Mouse (Mus musculus) fat pad, adult 2 months (tissue): ENCODE measurements around the gene Gm43951.

Experiments
- DNase-seq: peaks from one replicate; pipeline ENCODE4 v3.0.0-alpha.2; 2011; ENCODE audit warnings: low read depth, low spot score; ENCODE audit errors: extremely low read depth

Gene Gm43951

DNA sequence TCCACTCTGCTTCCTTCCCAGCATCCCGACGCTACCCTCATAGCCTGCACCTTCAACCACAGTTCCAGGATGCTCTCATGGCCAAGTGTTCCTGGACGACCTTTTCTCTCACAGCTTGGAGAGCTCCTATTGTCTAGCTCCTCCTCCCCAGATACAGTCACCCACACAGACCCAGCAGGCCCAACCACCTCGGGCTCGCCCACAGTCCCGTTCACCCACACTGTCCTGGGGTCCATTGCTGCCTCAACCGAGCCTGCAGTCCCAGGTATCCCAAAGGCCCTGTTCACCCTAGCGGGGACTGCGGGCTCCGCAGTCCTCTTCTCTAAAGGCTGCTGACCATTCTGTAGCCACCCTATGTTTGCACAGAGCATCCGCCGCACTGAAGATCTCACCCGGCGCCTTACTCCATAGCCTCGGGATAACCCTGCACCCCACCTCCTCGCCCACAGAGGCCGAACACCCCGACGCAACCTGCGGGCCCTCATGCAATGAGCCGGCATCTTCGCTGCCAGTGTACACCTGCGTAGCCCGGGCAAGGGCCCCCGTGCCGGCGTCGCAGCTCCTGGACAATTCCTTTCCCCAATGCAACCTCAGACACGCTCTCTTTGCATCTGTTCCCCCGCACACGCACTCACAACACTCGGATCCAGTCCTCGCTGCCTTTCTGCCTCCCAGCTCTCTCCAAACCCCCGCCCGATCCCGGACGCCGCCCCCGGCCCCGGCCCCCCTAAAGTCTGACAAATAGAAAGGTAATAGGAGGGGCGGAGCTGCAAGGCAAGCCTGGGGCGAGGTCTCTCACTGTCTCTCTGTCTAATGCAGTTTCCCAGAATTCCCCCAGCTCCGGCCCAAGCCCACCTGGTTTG is at the start of gene Gm43951:
Gm43951 (minus strand) TSS at position 500 of the 863 bp plus-strand sequence.
- DNase-seq: no peak

DNA sequence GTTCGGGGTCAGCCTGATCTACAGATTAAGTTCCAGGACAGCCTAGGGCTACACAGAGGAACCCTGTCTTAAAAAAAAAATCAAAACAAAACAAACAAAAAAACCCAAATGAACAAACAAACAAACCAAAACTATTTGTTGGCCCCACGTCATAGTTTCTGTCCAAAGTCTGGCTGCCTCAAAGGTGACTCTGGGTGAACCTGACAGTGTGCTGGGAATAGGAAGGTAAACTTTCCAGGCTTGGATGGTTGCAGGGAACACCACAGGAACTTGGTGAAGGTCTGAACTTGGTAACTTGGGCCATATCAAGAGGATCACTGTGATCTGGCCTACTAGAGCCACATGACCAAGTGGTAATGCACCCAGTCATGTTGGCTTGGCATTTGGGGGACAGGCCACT is 49.8 kb upstream of the Gm43951 start:
- DNase-seq: no peak

DNA sequence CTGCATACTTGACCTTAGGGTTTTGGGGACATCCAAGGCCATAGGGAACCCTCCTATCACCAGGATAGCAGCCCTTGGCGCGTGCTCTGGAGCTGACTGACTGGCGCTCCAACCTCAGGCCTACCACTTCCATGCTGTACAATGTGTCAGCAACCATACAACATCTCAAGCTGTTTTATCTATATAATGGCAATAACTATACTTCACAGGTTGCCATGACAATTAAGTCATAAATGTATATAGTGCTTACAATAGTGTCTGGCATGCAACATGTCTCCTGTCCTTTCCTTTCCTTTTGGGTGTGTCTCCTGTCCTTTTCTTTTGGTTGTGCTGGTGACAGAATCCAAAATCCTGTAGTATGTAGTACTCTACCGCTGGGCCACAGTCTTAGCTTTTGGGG is 49.0 kb upstream of the Gm43951 start:
- no peak for DNase-seq

DNA sequence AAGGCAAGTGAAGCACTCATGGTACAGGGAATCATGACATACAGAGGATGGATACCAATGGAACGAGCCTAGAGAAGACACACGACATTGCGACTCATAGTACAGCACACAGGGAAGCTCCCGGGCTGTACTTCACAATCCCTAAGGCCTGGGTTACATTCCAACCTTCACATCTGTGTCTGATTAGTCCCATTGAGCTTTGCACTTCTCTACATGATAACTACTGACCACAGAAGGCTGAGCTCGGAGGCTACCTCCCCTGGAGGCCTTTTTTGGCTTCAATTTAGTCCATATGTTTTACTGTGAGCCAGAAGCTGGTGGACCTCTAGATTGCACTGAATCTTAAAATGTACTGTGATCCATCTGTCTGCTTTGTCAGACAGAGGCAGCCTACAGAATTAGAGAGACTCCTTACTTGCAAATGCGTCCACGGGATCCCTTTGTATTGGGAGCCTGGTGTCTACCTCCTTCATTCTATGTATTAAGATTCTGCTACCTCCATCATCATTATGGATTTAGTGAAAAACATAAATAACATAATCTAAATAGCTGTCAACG is 38.6 kb upstream of the Gm43951 start:
- DNase-seq: no peak

DNA sequence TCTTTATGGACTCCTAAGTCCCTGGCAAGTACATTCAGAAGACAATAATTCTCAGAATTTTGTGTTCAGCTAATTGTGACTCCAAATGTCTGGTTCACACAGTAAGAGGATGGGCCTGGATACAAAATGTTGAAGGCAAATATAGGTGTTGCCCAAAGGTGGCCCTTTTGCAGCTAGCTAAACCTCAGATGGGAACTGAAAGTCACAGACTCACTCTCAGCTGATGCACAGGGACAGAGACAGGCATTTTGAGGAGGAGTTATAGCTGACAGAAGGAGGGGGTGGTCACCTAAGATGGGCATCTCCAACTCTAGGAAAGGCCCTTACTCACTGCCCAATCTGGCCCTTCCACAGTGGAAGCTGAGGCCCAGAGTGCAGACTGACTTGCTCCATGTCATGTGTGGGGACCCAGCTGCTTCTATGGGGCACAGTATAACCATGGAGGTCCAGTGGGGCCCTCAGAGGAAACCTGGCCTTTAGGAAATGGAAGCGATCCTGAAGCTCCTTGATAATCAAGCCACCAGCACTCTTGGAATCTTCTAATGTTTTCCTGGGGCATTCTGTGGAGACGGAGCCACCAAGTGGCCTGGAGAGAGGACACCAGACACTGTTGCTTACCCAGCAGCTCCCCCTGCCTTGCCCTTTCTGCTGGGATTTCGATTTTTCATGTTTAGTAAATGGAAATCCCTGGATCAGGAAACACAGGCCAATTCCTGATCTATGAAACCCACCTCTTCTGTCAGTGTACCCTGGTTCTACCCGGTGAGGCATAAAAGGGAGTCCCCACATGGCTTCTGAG is 33.6 kb upstream of the Gm43951 start:
- no peak for DNase-seq

DNA sequence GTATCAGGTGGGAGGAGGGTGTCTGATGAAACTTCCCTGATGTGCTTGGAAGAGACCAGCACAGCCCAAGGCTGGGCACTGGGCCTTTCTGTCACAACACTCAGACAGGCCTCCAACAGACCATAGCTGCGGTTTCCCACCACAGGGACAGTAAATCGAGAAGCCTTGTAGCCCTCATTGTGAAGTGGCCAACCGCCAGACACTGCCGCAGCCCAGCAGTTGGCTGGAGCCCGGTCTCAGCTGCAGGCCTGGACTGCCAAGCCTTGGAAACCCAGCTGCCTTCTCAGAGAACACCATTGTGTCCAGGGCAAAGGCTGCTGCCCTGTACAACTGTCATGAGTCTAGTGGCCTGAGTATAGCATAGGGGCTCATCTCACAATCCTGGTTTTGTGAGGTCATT is 27.4 kb upstream of the Gm43951 start:
- DNase-seq: no peak

DNA sequence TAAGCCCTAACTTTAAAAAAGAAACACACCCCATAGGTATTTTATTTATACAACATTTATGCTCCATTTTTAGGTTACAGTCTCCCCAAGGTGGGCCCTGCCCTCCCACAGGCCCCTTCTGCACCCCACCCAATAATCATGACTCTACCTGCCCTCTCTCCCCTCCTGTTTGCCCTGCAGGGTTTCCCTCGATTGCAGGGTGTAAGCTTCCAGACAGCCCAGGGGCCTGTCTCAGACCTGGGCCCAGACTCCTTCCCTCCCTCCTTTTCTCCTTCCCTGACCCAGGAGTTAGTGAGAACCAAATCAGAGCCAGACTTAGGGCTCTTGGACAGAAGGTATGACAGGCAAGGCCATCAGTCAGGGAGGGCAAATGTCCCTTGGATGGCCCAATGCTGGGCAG is 26.4 kb upstream of the Gm43951 start:
- no peak for DNase-seq

DNA sequence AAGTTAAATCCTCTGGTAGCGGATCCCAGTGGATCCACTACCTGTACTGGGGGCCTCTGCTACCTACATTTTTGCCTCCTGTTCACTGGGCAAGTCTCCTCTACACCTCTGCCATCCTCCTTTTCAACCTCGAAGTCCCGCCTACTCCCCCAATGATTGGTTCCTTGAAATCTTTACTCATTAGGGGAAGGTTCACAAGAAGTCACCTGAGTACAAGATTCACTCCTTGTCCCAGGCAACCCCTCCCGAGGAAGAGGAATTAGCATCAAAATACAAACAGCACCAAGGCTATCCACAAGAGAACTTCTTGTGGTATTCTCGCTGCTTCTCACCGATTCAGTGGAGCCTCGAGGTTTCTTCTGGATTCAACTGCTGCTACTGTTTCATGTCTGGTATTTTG is 25.4 kb upstream of the Gm43951 start:
- DNase-seq: no peak

DNA sequence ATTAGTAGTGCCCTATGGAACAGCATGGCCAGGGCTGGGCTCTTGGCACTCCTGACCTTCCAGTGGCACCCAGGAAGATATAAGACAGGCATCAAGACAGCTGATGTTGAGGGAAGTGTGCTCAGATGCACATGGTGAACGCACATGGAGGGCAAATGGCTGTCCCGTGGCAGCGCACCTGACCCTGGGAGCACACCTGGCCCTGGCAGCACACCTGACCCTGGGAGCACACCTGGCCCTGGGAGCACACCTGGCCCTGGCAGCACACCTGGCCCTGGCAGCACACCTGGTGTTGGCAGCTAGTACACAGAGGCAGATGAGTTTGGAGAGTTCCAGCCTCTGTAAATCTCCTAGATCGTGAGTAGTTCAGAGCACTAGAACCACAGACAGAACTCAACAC is 21.9 kb upstream of the Gm43951 start:
- no peak for DNase-seq

DNA sequence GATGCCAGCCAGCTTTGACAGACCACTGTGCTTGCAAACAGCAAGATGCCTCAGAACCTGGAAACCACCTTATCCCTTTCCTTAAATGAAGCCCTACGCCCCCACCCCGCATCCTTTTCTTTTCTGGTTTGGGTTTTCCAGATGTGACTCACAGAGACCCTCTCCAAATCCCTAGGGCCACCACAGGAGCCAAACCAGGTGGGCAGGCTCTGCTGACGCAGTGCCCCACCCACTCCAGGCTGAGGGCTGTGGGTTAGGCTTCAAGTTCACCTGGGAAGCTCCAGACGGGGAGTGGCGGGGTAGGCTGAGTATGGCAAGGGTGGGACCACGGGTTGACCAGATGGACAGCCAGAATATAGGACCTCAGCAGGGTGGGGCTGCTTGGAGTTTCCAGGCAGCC is 20.3 kb upstream of the Gm43951 start:
- DNase-seq: no peak

DNA sequence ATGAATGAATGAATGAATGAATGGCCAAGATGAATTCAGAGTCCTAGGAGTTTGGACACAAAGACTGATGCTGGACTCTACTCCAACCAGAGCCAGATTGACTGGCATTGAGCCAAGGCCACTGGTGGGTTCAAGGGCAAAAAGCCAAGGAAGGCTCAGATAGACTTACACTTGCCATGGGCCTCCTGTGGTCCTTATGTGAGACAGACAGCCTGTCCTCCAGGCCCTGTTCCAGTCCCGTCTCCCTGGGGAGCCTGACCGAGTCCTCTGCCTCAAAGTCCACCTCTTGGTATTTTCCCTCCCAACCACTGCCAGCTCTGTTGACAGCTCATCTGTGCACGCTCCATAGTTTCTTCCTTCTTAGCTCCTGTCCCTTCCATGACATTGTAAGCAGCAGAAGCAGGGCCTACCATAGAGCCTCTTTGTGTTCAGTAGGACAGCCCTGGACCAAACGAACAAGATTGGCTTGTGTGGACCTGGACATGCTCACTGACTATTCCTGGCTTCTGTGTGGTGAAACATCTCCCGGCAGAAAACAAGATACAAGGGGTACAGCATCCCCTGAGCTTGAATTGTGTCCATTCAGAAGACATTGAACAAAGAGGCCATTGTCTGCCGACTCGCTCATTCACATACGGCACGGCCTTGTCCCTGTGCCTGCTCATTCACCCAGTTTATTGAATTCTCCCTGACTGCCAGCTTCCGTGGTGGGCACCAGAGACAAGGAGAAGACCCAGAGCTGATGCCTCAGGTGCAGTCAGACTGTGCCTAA is 19.6 kb upstream of the Gm43951 start:
- DNase-seq: no peak

DNA sequence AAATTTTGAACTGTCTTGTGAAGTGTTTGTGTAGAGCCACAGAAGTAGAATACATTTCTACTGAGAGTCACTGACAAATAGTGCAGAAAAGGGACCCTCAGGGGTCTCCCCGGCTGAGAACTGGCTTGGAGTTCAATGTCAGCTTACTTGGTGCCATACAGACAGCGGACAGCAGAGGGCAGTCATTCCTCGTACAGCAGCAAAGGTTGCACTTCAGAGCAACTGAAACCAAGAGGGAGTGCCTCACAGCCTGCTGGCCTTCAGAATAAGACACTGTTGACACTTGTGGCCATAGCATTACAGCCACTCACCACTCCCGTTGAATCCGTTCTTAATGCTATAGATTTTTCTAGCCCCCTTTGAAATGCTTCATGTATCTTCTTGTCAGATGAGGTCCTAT is 18.2 kb upstream of the Gm43951 start:
- DNase-seq: no peak

DNA sequence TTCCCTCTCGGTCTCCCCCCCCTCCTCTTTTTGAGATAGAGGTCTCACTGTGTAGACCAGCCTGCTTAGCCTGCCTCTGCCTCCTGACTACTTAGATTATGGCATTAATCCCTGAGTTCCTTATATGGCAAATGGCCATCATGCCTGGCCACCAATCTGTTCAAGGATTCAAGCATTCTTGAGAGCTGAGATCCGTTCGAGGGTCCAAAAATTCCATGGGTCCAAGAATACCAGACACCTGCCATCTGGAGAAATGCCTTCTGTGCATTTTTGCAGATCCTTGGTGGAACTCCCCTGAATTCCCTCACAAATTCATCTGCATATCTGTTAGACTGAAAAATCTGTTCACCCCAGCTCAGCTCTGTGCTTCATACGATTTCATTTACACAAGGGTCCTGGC is 16.8 kb upstream of the Gm43951 start:
- DNase-seq: no peak

DNA sequence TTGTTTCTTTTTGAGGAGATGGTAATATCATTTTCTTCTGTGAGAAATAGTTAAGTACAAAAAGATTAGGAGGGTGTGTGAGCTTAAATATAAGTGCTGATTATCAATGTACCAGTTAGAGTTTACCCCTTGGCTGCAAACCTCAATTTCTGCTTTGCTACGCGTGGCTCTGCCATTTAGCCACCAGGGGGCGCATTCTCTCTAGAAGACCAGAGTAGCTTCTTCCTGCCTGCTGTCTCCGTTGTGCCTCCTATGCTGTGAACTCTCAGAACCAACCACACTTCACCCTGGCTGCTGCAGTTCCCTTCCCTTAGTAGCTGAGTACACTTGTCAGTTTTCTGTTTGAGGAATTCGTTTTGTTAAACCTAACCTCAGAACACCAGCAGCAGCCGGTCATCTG is 14.6 kb upstream of the Gm43951 start:
- no peak for DNase-seq

DNA sequence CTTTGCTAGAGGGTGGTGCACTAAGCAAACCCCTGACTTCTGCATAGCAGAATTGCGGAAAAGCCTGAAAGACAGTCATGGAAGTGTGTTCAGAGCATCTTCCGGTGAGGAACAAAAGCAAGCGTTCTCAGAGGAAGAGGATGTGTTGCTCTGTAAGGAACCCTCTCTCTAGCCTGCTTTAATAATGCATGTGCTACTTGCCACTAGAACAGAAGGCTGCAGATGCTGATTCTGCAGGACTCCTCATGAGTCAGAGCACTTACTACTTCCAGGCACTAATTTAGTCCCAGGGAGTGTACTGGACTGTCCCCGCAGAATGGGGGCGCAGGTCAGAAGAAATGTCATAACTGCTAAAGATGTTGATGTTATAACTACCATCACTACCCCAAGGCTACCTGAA is 10.5 kb upstream of the Gm43951 start:
- no peak for DNase-seq

DNA sequence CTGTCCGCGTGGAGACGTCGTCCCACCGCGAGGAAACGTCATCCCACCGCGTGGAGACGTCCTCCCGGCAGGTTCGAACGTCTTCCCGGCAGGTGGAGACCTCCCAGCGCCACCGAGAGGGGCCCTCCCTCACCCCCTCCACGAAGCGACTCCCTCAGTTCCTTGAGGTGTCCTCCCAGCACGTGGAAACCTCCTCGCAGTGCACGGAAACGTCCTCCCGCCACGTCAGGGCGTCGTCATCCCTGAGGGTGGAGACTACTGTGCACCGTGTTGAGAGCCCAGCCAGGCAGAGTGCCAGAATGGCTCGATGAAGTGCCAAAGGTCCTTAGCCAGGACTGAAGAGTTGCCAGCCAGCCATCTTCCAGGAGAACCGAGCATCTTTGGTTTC is 8.8 kb upstream of the Gm43951 start, which contains the start of gene Med31:
Med31 (minus strand) TSS at position 183 of the 388 bp plus-strand sequence.
- no peak for DNase-seq

DNA sequence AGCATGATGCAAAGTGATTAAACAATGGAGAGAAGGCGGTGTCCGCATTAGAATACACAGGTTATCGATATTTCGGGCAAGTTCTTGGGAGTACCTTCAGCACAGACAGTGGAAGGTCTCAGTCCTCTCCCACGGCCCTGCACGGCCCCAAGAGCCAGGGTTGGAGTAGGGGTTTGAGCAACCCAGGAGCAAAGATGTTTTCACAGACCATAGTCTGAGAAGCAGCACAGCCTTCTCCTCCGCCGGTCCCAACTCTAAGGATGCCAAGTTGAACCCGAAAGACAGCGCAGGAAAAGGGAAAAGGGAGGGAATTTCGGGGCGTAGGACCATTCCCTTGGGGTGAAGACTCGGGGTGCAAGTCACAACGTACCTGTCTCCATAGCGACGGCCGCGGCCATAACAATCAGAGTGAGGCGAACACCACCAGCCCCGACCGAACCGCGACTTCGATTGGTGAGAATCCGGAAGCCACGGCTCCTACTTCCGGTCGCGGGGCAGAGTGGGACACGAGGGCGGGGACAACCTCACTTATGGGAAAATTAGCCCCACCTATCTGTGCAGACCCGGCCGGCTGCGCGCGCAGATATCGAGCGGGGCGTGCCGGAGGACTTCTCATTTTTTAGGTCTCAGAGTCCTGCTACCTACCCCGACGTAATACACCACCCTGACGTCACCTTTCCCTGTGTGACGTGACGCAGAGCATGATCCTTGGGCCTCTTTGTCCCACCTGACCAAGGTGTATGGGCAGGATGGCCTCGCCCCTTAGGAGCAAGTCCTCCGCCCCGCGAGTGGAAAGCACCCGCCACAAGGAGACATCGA is 8.2 kb upstream of the Gm43951 start:
- DNase-seq: no peak

DNA sequence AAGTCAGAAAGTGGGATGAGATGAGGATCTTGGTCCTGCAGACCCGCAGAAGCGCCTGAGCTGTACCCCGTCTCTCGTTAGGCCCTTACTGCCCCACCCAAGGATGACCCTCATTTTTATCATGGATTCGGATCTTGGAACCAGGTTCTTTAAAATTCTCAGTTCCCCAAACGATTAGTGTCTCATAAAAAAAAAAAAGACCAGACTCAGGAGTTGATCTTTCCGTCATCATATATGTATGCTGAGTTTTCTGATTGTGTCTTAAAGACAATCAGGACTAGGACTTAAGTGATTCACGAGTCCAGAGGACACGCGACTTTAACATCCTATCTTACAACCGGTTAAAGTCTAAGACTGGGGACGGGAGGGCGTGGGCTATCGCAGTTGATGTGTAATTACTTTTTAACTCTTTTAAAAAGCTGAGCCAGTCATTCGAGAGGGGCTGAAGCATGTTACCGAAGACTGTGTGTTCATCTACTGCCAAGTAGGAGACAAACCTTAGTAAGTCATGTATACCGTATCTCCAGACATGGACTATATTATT is 1.3 kb upstream of the Gm43951 start:
- no peak for DNase-seq

DNA sequence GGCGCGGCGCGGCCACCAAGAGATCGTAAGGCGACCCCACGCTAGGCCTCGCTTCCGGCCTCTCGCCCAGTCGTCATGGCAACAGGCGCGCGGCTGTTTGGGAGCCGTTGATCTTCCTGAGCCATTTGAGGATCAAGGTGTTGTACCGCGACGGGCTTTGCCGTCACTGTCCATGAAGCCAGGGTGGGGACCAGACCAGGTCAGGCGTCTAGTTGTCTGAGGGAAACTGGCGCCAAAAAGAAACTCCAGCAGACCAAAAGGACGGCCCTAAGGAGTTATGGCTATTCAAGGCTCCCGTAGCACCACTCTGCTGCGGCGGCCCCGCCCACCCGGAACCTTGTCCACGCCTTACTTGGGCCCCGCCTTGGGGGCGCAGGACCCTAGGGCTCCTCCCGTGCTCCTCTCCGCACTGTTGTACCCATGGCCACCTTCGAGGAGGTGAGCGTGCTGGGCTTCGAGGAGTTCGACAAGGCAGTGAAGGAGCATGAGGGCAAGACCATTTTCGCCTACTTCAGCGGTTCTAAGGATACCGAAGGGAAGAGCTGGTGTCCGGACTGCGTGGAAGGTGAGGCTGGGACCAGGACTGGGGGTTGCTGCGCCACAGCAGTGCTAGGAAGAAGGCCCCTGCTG is 679 bp upstream of the Gm43951 start, which contains the start of the genes 4933427D14Rik and Txndc17:
4933427D14Rik (minus strand) TSS at position 256 of the 630 bp plus-strand sequence.
Txndc17 (plus strand) TSS at position 344 of the 630 bp plus-strand sequence.
- no peak for DNase-seq
